Mouse (Mus musculus) intestine, embryonic 16.5 days (tissue): Measurements from ENCODE around the gene Sipa1. TPM values are rescaled to one million over a fixed set of nuclear protein-coding genes. Genes with fewer than 3 reads are reported as not detected.
A peak's percentile ranks its signal among the peaks of the same experiment; 100 is the strongest.

ENCODE experiments used
- ATAC-seq: fragments of 200-750 bp; cut with Nextera tagmentation; 2 replicates; pipeline ENCODE4 v1.8.0; 2017; ENCODE audit warnings: moderate TSS enrichment, moderate library complexity
- H3K27ac ChIP-seq: fragments of 300-500 bp; sonication (generic); 2 replicates; pipeline ENCODE4 v1.5.1; 2014; ENCODE audit warnings: mild to moderate bottlenecking, low read length
- H3K27me3 ChIP-seq: fragments of 300-500 bp; sonication (generic); replicated peaks from 2 replicates; pipeline ENCODE4 v1.6.1; 2014; ENCODE audit warnings: low read length, control low read depth, mixed read lengths; ENCODE audit not compliant: control insufficient read depth, insufficient read depth
- H3K36me3 ChIP-seq: fragments of 300-500 bp; sonication (generic); 2 replicates; pipeline ENCODE4 v1.6.1; 2014; ENCODE audit warnings: low read length, control low read depth; ENCODE audit not compliant: control insufficient read depth, insufficient read depth
- H3K4me1 ChIP-seq: fragments of 300-500 bp; sonication (generic); 2 replicates; pipeline ENCODE4 v1.6.1; 2014; ENCODE audit warnings: low read length, control low read depth, mixed read lengths; ENCODE audit not compliant: control insufficient read depth, insufficient read depth
- H3K4me2 ChIP-seq: fragments of 300-500 bp; sonication (generic); 2 replicates; pipeline ENCODE4 v1.6.1; 2014; ENCODE audit warnings: low read depth, low read length, control low read depth
- H3K4me3 ChIP-seq: fragments of 300-500 bp; sonication (generic); 2 replicates; pipeline ENCODE4 v1.5.1; 2014; ENCODE audit warnings: mild to moderate bottlenecking, low read length
- H3K9ac ChIP-seq: fragments of 300-500 bp; sonication (generic); 2 replicates; pipeline ENCODE4 v1.6.1; 2014; ENCODE audit warnings: low read depth, low read length
- H3K9me3 ChIP-seq: fragments of 300-500 bp; sonication (generic); 2 replicates; pipeline ENCODE4 v1.6.1; 2016; ENCODE audit warnings: low read length, control low read depth; ENCODE audit not compliant: control insufficient read depth
- WGBS: fragments of 180-500 bp; shearing (Covaris S2); extraction: QIAGEN DNeasy Blood & Tissue Kit; methylation state at CpG from one replicate; pipeline ENCODE4 v1.1.7; 2014; 5-methylcytosine and 5-hydroxymethylcytosine counted together
- polyA plus RNA-seq: library from polyadenylated mRNA; unstranded; fragments of >200 nt; fragmentation: Nextera tagmentation; extraction: Ambion mirVana; gene quantifications from 2 replicates; pipeline ENCODE4 v1.2.1, GENCODE M21; 2015

Gene Sipa1
- polyA plus RNA-seq, 1 experiment from 2014 or later, result 15.8 TPM

DNA sequence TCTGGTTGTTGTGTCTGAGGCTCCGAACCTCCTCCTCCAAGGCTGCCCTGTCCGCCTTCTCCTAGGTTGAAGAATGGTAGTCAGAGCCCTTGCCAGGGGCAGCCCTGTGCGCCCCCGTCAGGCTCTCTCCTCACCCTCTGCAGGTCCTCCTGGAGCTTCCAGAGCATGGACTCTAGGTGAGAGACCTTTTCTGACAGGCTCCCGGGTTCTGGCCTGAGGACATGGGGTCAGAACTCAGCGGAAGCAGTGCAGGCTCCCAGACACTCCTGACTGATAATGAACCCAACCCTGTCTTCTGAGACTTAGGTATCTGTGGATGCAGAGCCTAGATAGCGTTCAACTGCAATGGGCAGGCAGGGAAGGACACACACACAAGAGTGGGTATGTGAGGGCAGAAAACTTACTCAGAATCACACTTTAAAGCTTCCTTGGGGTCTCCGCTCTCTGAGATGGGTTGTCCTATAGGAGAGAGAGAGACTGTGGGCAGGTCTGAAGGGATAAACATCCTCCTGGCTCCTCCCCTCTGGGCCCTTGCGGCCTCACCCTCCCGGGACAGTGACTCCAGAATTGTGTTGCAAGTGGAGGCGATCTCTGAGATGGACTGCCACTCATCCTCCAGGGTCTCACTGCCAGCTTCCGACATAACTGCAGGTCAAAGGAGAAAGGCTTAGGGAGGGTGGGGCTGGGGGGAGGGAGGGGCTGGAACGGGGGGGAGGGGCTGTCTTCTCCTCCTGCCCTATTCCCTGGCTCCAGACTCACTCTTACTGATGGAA, 11.8 kb downstream of the Sipa1 start:
- Histone ChIP-seq H3K9ac (no peak overlapping the region), H3K9me3 (no peaks in the 10 kb centered on the region), H3K4me1 (peaks cover 22% of the 10 kb centered on the region), H3K4me2 (no peak overlapping the region), H3K27me3 (no peaks in the 10 kb centered on the region), H3K36me3 (peaks cover 11% of the 10 kb centered on the region), H3K27ac (no peak overlapping the region), H3K4me3 (no peak overlapping the region)
- no peak for ATAC-seq
- whole genome bisulfite sequencing, result 72% methylated on average over 13 of the region's 13 CpGs

DNA sequence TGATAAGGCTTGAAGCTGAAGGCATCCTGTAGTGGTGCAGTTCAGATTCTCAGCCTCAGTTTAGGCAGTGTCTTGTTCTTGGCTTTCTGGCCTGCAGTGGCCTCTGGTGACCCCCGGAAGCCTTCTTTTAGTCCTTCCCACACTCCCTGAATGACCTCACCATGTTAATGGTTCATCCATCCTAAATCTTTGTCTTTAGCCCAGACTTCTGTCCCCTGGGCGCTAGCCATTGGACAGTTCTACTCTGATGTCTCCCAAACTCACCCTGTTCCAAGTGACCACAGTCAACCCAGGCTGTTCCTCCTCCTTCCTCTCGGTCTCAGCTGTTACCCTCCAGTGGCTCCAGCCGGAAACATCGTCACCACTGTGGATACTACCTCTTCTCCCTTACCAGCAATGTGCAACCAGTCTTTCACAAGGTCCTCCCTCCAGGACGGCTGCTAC, 14.2 kb downstream of the Sipa1 start:
- 64% methylated on average over 6 of the region's 6 CpGs for WGBS
- peak overlapping the region; percentile 57 for H3K9ac ChIP-seq
- H3K27me3 ChIP-seq, result no peaks in the 10 kb centered on the region
- peak overlapping the region; percentile 57 for H3K4me2 ChIP-seq
- H3K9me3 ChIP-seq, result no peaks in the 10 kb centered on the region
- peaks cover 22% of the 10 kb centered on the region for H3K36me3 ChIP-seq
- peak overlapping the region; percentile 79 for H3K27ac ChIP-seq
- no peak for ATAC-seq
- peaks cover 17% of the 10 kb centered on the region for H3K4me1 ChIP-seq
- peak overlapping the region; percentile 40 for H3K4me3 ChIP-seq

DNA sequence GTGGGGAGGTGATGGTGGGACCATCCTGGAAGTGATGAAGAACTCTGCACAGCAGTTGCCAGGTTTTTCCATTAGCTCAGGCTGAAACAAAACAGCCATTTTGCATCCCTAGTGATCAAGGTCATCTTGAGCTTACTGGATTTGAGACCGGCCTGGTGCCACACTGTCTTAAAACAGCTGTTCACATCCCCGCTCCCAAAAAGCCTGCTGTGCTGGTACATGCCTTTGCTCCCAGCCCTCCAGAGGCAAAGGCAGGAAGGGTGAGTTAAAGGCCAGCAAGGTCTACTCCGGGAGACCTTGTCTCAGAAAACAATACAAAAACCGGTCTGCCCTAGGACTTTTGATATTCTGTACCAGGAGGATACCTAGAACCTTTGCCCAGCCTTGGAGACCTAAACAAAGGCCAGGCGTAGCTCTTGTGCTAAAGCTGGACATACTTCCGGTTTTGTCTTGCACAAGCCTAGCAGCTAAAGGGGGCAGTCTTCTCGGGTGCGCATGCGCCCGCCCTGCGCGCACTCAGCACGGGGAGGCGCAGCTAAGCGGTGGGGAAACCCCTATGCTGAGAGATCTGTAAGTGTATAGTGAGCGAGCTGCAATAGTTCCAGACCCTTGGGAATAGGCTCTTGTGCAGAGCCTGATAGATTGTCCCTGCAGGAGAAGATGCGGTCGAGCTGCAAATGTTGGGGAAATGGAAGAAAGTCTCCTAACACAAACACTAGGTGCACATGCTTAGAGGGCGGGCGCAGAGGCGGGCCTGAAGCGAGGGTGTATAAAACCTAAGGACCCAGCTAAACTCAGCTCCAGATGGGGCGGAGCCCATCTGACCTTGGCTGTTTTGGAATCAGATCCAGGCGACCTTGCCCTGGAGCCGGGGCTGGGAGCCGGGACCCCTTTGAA, 14.9 kb downstream of the Sipa1 start:
- 6% methylated on average over 26 of the region's 26 CpGs for WGBS
- H3K36me3 ChIP-seq, result peaks cover 26% of the 10 kb centered on the region
- ATAC-seq, result peak; percentile 93
- no peaks in the 10 kb centered on the region for H3K9me3 ChIP-seq
- peak overlapping the region; percentile 57 for H3K4me2 ChIP-seq
- peak overlapping the region; percentile 57 for H3K9ac ChIP-seq
- peak overlapping the region; percentile 40 for H3K4me3 ChIP-seq
- H3K27ac ChIP-seq, result peak overlapping the region; percentile 79
- no peaks in the 10 kb centered on the region for H3K27me3 ChIP-seq
- peaks cover 13% of the 10 kb centered on the region for H3K4me1 ChIP-seq

DNA sequence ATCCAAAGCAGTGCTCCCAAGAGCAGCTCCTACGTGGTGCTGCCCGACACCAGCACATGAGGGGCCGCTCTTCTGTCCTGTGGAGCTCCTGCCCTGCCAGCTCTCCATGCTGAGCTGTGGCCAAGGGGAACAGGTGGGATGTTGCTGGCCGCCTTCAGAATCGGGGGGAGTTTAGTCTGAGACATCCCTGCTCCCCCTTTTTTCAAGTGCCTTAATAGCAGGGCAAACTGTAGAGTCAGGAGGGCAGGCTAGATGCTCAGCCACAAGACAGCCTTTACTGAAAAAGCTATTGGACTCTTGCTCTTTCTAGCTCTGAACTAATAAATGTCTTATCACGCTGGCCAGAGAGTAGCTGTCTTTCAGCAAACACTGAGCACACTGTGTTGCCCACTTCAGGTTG, 15.7 kb downstream of the Sipa1 start:
- H3K4me3 ChIP-seq, result no peak overlapping the region
- no peaks in the 10 kb centered on the region for H3K27me3 ChIP-seq
- H3K27ac ChIP-seq, result no peak overlapping the region; the same call in 1 of the 2 replicates
- ATAC-seq, result no peak
- H3K4me2 ChIP-seq, result no peak overlapping the region
- peaks cover 12% of the 10 kb centered on the region for H3K4me1 ChIP-seq
- H3K9ac ChIP-seq, result peak overlapping the region; percentile 57; the same call in 1 of the 2 replicates
- WGBS, result 91% methylated on average over 6 of the region's 6 CpGs
- peaks cover 29% of the 10 kb centered on the region for H3K36me3 ChIP-seq
- H3K9me3 ChIP-seq, result no peaks in the 10 kb centered on the region

DNA sequence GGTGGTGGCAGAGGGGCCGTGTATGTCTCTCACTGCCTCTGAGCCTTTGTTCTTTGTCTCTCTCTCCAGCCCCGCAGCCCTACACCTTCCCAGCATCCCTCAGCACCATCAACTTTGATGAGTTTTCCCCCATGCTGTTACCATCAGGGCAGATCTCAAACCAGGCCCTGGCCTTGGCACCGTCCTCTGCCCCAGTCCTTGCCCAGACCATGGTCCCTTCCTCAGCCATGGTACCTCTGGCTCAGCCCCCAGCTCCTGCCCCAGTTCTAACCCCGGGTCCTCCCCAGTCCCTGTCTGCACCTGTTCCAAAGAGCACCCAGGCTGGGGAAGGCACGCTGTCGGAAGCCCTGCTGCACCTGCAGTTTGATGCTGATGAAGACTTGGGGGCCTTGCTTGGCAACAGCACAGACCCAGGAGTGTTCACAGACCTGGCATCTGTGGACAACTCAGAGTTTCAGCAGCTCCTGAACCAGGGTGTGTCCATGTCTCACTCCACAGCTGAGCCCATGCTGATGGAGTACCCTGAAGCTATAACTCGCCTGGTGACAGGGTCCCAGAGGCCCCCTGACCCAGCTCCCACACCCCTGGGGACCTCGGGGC, 16.7 kb downstream of the Sipa1 start:
- H3K9ac ChIP-seq, result no peak overlapping the region
- no peak overlapping the region for H3K4me2 ChIP-seq
- peaks cover 12% of the 10 kb centered on the region for H3K4me1 ChIP-seq
- no peak overlapping the region for H3K27ac ChIP-seq
- no peak overlapping the region for H3K4me3 ChIP-seq
- peaks cover 30% of the 10 kb centered on the region for H3K36me3 ChIP-seq
- no peaks in the 10 kb centered on the region for H3K27me3 ChIP-seq
- ATAC-seq, result no peak
- H3K9me3 ChIP-seq, result no peaks in the 10 kb centered on the region
- 90% methylated on average over 8 of the region's 8 CpGs for WGBS

DNA sequence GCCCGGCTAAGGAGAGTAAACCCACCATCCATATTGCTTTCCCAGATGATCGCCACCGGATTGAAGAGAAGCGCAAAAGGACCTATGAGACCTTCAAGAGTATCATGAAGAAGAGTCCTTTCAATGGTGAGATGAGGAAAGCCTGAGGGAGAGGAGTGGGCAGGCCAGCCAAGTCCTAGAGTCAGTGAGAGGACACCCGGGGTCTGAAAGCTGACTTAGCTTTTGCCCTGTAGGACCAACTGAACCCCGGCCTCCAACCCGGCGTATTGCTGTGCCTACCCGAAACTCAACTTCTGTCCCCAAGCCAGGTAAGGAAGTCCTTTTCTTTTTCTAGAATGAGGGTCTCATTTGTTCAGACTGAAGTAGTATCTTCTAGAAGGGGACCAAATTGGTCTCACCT, 18.2 kb downstream of the Sipa1 start:
- Histone ChIP-seq H3K9me3 (no peaks in the 10 kb centered on the region), H3K36me3 (peaks cover 38% of the 10 kb centered on the region), H3K4me1 (peaks cover 12% of the 10 kb centered on the region), H3K27me3 (no peaks in the 10 kb centered on the region), H3K9ac (no peak overlapping the region), H3K4me3 (no peak overlapping the region), H3K4me2 (no peak overlapping the region), H3K27ac (no peak overlapping the region)
- no peak for ATAC-seq
- 95% methylated on average over 9 of the region's 9 CpGs for WGBS

DNA sequence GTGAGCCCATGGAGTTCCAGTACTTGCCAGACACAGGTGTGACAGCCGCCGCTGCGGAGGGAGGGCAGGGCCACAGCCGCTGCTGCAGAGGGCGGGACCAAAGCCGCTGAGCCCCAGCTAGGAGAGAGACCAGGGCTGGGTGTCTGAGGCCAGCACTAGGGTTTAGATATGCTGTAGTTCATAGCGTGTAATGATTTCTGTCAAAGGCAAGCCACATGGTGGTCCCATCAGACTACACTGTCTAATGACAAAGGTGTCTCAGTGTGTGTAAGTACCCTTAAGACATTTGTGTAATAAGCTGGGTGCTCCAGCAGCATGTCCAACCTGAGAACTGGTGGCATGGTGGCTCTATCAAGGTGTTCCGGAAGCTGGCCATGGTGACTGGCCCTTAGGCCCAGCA, 21.9 kb downstream of the Sipa1 start:
- no peaks in the 10 kb centered on the region for H3K9me3 ChIP-seq
- H3K4me1 ChIP-seq, result peaks cover 18% of the 10 kb centered on the region
- H3K9ac ChIP-seq, result no peak overlapping the region
- WGBS, result 82% methylated on average over 8 of the region's 8 CpGs
- no peak for ATAC-seq
- H3K4me2 ChIP-seq, result no peak overlapping the region
- H3K27me3 ChIP-seq, result no peaks in the 10 kb centered on the region
- H3K27ac ChIP-seq, result no peak overlapping the region
- peaks cover 30% of the 10 kb centered on the region for H3K36me3 ChIP-seq
- no peak overlapping the region for H3K4me3 ChIP-seq

DNA sequence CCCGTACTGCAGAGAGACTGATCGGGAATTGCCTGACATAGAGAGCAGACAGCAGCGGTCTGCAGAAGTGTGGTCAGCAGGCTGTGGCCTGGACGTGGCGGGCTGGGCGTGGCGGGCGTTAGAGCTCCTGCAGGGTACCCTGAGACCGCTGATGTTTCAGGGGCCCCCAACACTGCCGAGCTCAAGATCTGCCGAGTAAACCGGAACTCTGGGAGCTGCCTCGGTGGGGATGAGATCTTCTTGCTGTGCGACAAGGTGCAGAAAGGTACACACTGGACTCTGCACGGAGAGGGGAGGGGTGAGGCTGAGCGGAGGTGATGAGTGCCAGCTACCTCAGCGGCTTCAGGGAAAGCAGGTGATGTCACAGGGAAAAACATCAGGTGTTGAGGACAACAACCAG, 22.5 kb downstream of the Sipa1 start:
- H3K27me3 ChIP-seq, result no peaks in the 10 kb centered on the region
- H3K4me2 ChIP-seq, result no peak overlapping the region
- no peaks in the 10 kb centered on the region for H3K9me3 ChIP-seq
- no peak overlapping the region for H3K27ac ChIP-seq
- peaks cover 20% of the 10 kb centered on the region for H3K4me1 ChIP-seq
- peaks cover 28% of the 10 kb centered on the region for H3K36me3 ChIP-seq
- H3K4me3 ChIP-seq, result no peak overlapping the region
- H3K9ac ChIP-seq, result no peak overlapping the region
- no peak for ATAC-seq
- 88% methylated on average over 17 of the region's 17 CpGs for WGBS

DNA sequence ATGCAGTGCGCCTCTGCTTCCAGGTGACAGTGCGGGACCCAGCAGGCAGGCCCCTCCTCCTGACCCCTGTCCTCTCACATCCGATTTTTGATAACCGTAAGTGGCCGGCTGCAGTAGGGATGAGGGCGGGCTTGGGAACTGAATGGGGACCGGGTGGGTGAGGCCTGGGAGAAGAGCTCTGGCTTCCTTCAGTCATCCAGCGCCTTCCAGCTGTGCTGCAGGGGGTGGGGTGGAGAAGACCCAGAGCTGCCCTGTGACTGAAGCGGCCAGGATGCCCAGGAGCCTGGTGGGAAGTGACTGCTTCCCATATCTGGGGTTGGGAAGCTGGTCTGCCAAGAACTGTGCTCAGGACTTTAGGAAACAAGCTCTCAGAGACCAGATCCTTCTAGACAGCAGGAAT, 23.2 kb downstream of the Sipa1 start:
- H3K4me1 ChIP-seq, result peaks cover 21% of the 10 kb centered on the region
- H3K9me3 ChIP-seq, result no peaks in the 10 kb centered on the region
- ATAC-seq, result no peak
- H3K27me3 ChIP-seq, result no peaks in the 10 kb centered on the region
- no peak overlapping the region for H3K4me3 ChIP-seq
- no peak overlapping the region for H3K27ac ChIP-seq
- H3K9ac ChIP-seq, result no peak overlapping the region
- no peak overlapping the region for H3K4me2 ChIP-seq
- 59% methylated on average over 9 of the region's 9 CpGs for WGBS
- H3K36me3 ChIP-seq, result peaks cover 22% of the 10 kb centered on the region
